Comparison of ENCODE assay signal across 18 mouse cellular contexts in the genomic region with DNA sequence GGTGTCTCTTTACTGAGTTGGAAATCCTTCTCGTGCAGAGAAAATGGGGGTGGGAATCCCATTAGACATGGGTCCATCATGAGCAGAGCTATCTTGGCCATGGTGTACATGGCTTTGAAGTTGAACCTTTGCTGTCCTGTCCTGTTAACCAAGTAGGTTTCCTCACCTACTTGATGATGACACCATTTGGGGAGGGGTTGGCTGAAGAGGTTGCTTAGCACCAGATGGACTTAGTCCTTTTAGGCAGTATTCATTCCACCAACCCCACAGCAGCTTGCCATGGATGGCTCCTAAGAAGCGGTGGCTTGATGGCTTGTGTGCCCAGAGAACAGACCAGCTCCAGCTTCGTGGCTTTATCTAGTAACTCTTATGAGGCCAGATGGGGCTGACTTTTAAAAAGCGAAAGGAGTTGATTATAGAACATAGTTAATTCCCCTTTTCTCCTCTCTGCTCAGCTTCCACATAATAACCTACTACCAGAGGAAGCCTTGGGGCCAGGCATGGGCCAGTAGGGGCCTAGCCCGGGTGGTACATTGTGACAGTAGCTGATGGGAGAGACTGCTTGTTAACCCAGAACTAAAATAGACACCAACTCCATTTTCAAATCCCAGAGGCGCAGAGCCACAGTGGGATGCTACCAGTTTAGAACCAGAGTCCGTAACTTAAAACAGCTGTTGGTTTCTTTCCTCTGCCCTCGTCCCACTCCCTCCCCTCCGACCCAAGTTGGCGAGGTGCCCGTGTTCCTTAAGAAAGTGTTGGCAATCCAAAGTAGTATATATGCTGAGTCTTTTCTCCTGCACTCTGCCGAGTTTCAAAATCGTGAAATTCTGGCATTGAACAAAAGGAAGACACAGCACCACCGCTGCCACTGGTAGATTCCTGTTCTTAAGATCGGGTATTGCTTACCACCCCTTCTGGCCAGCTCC.
A peak's percentile ranks its signal among the peaks of the same experiment; 100 is the strongest.
DNase-seq lines count a peak whose midpoint lies in the region; ATAC-seq and TF ChIP-seq lines count a peak whose summit lies in the region.
"Had no signal": no experiment of that assay in that cellular context is flagged by ENCODE, and none has a peak within 500 bp of the region (broad histone marks: within the 10 kb centered on the region; RNA-seq: fewer than 3 reads in every experiment).

No protein-coding gene starts in this region.

- WGBS in lung, postnatal 0 days, result 67% methylated on average over 15 of the region's 15 CpGs
- WGBS in hindbrain, embryonic 11.5 days, result 90% methylated on average over 15 of the region's 15 CpGs
- 80% methylated on average over 15 of the region's 15 CpGs for WGBS in hindbrain, postnatal 0 days

- peaks cover 32% of the 10 kb centered on the region; the same call in 1 of the 2 replicates for H3K36me3 ChIP-seq in lung, postnatal 0 days (ENCODE audit: insufficient read depth, low read length)
- H3K36me3 ChIP-seq in hindbrain, embryonic 11.5 days (ENCODE audit: control insufficient read depth, insufficient read depth, low read length), result no peaks in the 10 kb centered on the region
- no peaks in the 10 kb centered on the region; the same call in 1 of the 2 replicates for H3K36me3 ChIP-seq in hindbrain, postnatal 0 days (ENCODE audit: insufficient read depth, low read length)

- no peak overlapping the region for H3K4me3 ChIP-seq in lung, postnatal 0 days (ENCODE audit: low read depth, low read length)
- H3K4me3 ChIP-seq in hindbrain, embryonic 11.5 days (ENCODE audit: low read depth, low read length), result no peak overlapping the region
- no peak overlapping the region for H3K4me3 ChIP-seq in hindbrain, postnatal 0 days (ENCODE audit: low read length)
- H3K4me3 ChIP-seq: forebrain, embryonic 13.5 days; neural tube, embryonic 12.5 days; stomach, embryonic 15.5 days had no signal

- no peak overlapping the region for H3K4me2 ChIP-seq in lung, postnatal 0 days (replicated peaks; ENCODE audit: low read depth, low read length)
- no peak overlapping the region for H3K4me2 ChIP-seq in hindbrain, embryonic 11.5 days (replicated peaks; ENCODE audit: low read depth, low read length)
- H3K4me2 ChIP-seq in hindbrain, postnatal 0 days (ENCODE audit: low read depth, low read length), result no peak overlapping the region
- H3K4me2 ChIP-seq: forebrain, embryonic 13.5 days; neural tube, embryonic 12.5 days; stomach, embryonic 15.5 days had no signal

- peak; percentile 80 for DNase-seq in heart, adult 11 months
- no peak for DNase-seq in heart, postnatal 10 days
- peak; percentile 91 for DNase-seq in lung, postnatal 0 days (ENCODE audit: low spot score)
- no peak for DNase-seq in lung, postnatal 25 days (ENCODE audit: low spot score)
- peak; percentile 46 for DNase-seq in kidney, postnatal 14 days
- no peak for DNase-seq in hindbrain, embryonic 11.5 days (ENCODE audit: low spot score)
- DNase-seq in left cerebral cortex, adult 9 months (ENCODE audit: low spot score in 2 of 2), result no peak
- DNase-seq in hindbrain, postnatal 0 days (ENCODE audit: low spot score), result no peak
- DNase-seq: adrenal gland, postnatal 25 days; cerebellum, postnatal 25 days; layer of hippocampus, adult 9-11 months; retina, postnatal 1 day; thymus, postnatal 4 days had no signal

- H3K27ac ChIP-seq in lung, postnatal 0 days (ENCODE audit: low read length), result peak overlapping the region; percentile 75
- H3K27ac ChIP-seq in hindbrain, embryonic 11.5 days (ENCODE audit: low read depth, low read length), result no peak overlapping the region
- no peak overlapping the region for H3K27ac ChIP-seq in hindbrain, postnatal 0 days
- H3K27ac ChIP-seq: forebrain, embryonic 13.5 days; neural tube, embryonic 12.5 days; stomach, embryonic 15.5 days had no signal

- H3K27me3 ChIP-seq in lung, postnatal 0 days (replicated peaks; ENCODE audit: insufficient read depth, low read length), result no peaks in the 10 kb centered on the region
- H3K27me3 ChIP-seq in hindbrain, embryonic 11.5 days (ENCODE audit: control insufficient read depth, insufficient read depth, low read length), result no peaks in the 10 kb centered on the region
- H3K27me3 ChIP-seq in hindbrain, postnatal 0 days (ENCODE audit: insufficient read depth, low read length), result no peaks in the 10 kb centered on the region
- H3K27me3 ChIP-seq: forebrain, embryonic 13.5 days; neural tube, embryonic 12.5 days; stomach, embryonic 15.5 days had no signal

- TF ChIP-seq EP300 in lung, postnatal 0 days (IDR thresholded peaks at IDR 0.05), result peak; percentile 34; the same call in 1 of the 2 replicates

- intact Hi-C loops in heart, postnatal 10 days (cut with DNase I), result no loop called here

- peak; percentile 82 for ATAC-seq in lung, postnatal 0 days
- ATAC-seq in hindbrain, embryonic 11.5 days (ENCODE audit: low FRiP score), result no peak
- ATAC-seq in hindbrain, postnatal 0 days, result no peak
- ATAC-seq: forebrain, embryonic 13.5 days; inflammation-experienced regulatory T-cells, adult 6 months; midbrain, embryonic 16.5 days had no signal

- no peak for TF ChIP-seq CTCF in lung, postnatal 0 days (IDR thresholded peaks at IDR 0.05)
- no peak for TF ChIP-seq CTCF in hindbrain, postnatal 0 days (IDR thresholded peaks at IDR 0.05; ENCODE audit: low read depth)

- no peak overlapping the region for H3K9ac ChIP-seq in lung, postnatal 0 days (replicated peaks; ENCODE audit: low read depth)
- no peak overlapping the region for H3K9ac ChIP-seq in hindbrain, embryonic 11.5 days (ENCODE audit: low read depth, low read length)
- no peak overlapping the region for H3K9ac ChIP-seq in hindbrain, postnatal 0 days (replicated peaks; ENCODE audit: low read length)
- H3K9ac ChIP-seq: forebrain, embryonic 13.5 days; neural tube, embryonic 12.5 days; stomach, embryonic 15.5 days had no signal

- H3K4me1 ChIP-seq in lung, postnatal 0 days (ENCODE audit: insufficient read depth, low read depth, low read length), result no peaks in the 10 kb centered on the region
- no peaks in the 10 kb centered on the region for H3K4me1 ChIP-seq in hindbrain, embryonic 11.5 days (replicated peaks; ENCODE audit: control insufficient read depth, insufficient read depth, low read length)
- H3K4me1 ChIP-seq in hindbrain, postnatal 0 days (ENCODE audit: insufficient read depth, low read length), result no peaks in the 10 kb centered on the region
- H3K4me1 ChIP-seq: stomach, embryonic 15.5 days had no signal

- H3K9me3 ChIP-seq in lung, postnatal 0 days (ENCODE audit: low read length), result no peaks in the 10 kb centered on the region
- H3K9me3 ChIP-seq in hindbrain, embryonic 11.5 days (ENCODE audit: control insufficient read depth, low read length), result no peaks in the 10 kb centered on the region
- no peaks in the 10 kb centered on the region for H3K9me3 ChIP-seq in hindbrain, postnatal 0 days (ENCODE audit: low read length)
- H3K9me3 ChIP-seq: forebrain, embryonic 13.5 days; neural tube, embryonic 12.5 days; stomach, embryonic 15.5 days had no signal

Comparison
In these comparisons a context has a peak if more than half of its experiments do, and no peak if none do; other contexts are left out.
1. DNase-seq: peak in heart, adult 11 months (single experiment), lung, postnatal 0 days (single experiment) and kidney, postnatal 14 days (single experiment); none in heart, postnatal 10 days (0 of 2), lung, postnatal 25 days (single experiment), hindbrain, embryonic 11.5 days (single experiment), left cerebral cortex, adult 9 months (0 of 2) and hindbrain, postnatal 0 days (single experiment).